Mouse (Mus musculus) cerebellum, postnatal 36 days (tissue): Measurements from ENCODE around the gene Serping1.
A peak's percentile ranks its signal among the peaks of the same experiment; 100 is the strongest.
"Not testable (repeated sequence)": the region's sequence is repeated elsewhere in the genome, so short reads cannot be mapped to it uniquely, and the experiment has no call there.

ENCODE experiments used
- DNase-seq, 2 experiments: peaks; one replicate each; pipeline ENCODE4 v3.0.0; 2021 to 2022; ENCODE audit warnings: mixed read lengths in 2 of 2

Gene Serping1

GRCm38 (mm10) chr2:84736312-84737161 lies 38.7 kb downstream of the Serping1 start:
- DNase-seq, result peak; percentile 31 to 33

GRCm38 (mm10) chr2:84735346-84735920 lies 39.8 kb downstream of the Serping1 start:
- peak in 1 of 2 experiments; percentile 16 for DNase-seq

DNA sequence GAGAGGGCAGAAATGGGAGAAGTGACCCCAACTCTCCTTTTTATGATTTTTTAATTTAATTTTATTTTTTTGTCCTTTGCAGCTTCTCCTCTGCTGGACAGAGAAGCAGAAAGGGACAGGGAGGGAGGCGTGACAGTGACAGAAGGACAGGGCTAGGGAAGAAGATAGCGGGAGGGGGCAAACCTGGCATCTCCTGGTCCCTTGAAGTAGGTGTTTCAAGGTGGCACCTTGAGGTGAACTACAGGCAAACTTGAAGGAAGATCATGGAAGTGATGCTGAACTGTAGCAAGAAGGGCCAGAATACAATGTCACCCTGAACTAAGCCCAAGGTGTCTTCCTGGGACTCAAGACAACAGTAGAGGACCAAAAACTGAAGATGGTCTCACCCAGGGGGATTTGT lies 40.3 kb downstream of the Serping1 start:
- DNase-seq, result no peak

GRCm38 (mm10) chr2:84734351-84734864 lies 40.8 kb downstream of the Serping1 start:
- DNase-seq, result peak; percentile 43 to 50

- DNase-seq, result peak; percentile 84 to 87
Measured at GRCm38 (mm10) chr2:84733579-84734300, 41.5 kb downstream of the Serping1 start, which contains the start of gene Ypel4. Ypel4 (plus strand) TSS chr2:84734058.

- no peak for DNase-seq
Measured at GRCm38 (mm10) chr2:84732394-84732793, 42.9 kb downstream of the Serping1 start.

- no peak for DNase-seq
Measured at GRCm38 (mm10) chr2:84731206-84731605, 44.0 kb downstream of the Serping1 start.

DNA sequence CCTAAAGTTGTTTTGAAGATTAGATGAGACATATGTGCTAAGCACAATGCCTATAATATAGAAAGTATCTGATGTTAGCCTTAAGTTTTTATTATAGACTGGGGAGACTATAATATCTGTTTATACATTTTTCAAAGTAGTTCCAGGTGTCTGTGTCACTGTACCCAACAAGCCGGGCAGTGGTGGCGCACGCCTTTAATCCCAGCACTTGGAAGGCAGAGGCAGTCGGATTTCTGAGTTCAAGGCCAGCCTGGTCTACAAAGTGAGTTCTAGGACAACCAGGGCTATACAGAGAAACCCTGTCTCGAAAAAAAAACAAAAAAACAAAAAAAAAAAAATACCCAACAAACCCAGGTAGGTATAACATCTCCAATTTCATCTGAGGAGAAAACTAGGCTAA lies 47.1 kb downstream of the Serping1 start:
- not testable (repeated sequence) for DNase-seq

DNA sequence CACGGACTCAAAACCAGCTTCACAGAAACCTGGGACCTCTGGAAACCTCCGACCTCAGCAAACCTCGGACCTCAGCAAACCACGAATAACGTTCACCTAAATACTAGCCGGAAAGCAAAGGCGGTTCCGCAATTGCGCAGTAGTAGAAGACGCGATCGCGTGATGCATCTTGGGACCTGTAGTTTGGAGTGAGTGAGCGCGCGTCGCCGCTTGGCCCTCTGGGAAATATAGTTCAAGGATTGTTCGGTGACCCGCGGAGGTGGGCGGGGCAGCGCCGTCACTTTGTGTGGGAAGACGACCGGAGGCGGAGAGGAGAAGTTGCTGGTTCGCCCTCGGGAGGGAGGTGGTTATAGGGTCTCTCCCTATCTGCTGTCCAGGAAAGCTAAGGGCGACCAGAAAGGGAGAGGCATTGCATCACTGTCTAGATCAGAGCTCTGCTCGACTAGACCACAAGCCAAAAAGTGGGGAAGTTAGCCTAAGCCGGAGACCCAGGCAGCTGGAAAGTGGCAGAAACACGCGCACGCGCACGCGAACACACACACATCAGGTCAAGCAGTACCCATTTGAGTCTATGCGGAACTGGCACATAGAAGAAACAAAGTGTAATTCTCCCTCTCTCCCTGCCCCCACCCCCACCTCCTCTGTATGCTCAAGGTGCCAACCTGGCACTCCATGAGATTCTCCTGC lies 47.9 kb downstream of the Serping1 start, which contains the start of gene Clp1:
Gene Clp1 (minus strand): TSS at position 179 of the 687 bp plus-strand sequence.
- DNase-seq, result peak; percentile 94 to 97

DNA sequence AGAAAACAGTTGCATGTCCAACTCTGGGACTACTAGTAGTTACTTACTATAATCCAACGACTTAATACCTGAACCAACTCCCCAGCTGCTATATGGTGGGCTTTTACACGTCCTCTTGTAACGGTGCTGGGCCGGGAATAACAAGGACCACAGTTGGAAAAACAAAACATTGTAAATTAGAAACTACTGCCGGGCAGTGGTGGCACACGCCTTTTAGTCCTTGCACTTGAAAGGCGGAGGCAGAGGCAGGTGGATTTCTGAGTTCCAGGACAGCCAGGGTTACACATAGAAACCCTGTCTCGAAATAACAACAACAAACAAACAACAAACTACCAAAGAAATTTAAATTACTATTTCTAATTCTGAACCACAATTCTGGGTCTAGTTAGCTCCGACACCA lies 48.5 kb downstream of the Serping1 start:
- DNase-seq, result no peak

- DNase-seq, result no peak
Measured at GRCm38 (mm10) chr2:84725770-84726169, 49.5 kb downstream of the Serping1 start.

GRCm38 (mm10) chr2:84723856-84724255 lies 51.4 kb downstream of the Serping1 start:
- no peak for DNase-seq

- no peak for DNase-seq
Measured at GRCm38 (mm10) chr2:84721182-84721581, 54.1 kb downstream of the Serping1 start.

DNA sequence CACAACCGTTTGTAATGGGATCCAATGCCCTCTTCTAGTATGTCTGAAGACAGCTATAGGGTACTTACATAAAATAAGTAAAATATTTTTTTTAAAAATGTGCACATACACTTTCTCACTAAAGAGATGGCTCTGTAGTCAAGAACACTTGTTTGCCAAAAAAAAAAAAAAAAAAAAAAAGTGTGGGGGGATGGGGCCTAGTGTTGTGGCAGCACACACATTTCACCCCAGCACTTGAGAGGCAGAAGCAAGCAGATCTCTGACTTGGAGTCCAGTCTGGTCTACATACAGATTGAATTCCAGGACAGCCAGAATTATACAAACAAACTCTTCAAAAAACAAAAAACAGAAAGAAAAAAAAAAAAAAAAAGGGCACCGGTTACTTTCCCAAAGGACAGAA lies 54.5 kb downstream of the Serping1 start:
- no peak for DNase-seq

- DNase-seq, result no peak
Measured at GRCm38 (mm10) chr2:84717357-84717756, 57.9 kb downstream of the Serping1 start.

DNA sequence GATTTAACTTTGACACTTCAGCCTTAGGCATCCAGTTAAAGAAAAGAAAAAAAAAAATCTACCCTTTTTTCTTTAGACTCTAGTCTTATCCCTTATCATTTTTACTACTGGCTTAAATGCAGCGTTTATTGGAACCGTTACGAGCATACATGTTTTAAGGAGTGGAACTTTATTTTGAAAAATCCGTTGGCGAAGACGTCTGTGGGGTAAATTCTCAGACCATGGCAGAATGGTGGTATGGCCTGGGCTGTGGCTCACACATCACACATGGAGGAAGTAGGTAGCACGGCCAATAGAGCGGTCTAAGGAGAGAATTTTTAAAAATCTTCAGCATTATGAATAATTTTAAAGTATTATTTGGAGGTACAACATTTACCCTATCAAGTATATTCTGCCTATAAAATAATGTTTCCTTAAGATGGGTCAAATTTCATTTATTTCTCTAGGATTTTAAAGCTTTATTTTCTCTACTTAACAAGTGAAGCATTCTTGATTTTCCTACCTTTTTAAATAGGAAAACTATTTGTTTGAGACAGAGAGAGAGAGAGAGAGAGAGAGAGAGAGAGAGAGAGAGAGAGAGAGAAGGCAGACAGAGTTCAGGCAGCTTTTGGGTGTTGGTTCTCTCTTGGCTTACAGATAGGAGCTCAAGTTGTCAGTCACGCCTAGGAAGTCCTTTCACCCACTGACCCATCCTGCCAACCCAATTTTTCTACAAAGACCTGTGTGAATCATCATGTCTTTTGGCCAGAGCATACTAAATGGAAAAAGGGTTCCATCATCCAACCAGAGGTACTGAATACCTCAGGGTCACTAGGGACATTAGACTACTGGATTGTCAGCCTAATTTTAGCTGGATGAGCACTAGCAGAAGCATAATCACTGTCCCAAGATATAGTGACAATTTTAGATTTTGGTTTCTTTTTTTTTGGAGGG lies 58.6 kb downstream of the Serping1 start:
- DNase-seq, result peak in 1 of 2 experiments; percentile 21

DNA sequence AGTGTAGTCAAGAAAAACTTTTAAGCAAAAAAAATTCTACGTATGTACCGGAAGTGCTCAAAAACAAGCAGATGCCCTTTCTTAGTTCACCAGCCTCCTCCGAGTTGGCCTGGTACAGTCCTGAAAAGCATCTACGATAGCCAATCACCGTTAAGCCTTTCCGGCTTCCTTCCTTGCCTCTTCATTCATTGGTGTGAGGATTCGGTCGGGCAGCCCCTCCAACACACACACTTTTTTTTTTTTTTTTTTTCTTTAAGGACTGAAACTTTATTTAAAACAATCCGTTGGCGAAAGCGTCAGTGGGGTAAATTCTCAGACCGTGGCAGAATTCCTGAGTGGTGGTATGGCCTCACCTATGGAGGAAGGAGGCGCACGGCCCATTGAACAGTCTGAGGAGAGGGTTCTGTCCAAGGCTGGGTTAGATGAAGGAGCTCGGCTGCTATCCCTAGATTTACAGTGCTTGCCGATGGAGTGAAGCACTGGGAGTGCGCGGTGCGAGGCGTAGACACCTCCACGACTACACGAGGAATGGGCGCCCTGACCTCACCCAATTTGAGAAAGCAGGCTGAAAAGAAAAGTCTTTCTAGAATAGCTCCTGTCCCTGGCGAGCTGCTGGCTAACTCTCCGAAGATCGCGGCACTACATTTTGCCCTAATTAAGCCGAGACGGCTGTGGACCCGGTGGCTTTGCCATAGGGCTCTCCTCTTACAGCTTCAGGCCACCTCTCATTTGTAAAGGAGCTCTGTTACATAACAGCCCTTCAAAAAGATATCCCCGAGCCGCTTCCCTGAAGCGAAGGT lies 59.5 kb downstream of the Serping1 start:
- DNase-seq, result peak; percentile 74 to 75
